ENCODE assay signal across 26 mouse cellular contexts in genomic region chr6:135758735-135759134, GRCm38 (mm10).
"Had no signal": no experiment of that assay in that cellular context is flagged by ENCODE, and none has a peak within 500 bp of the region (broad histone marks: within the 10 kb centered on the region; RNA-seq: fewer than 3 reads in every experiment).

No protein-coding gene starts in this region.

- H3K27ac ChIP-seq: gastrocnemius, adult 2 months; heart, embryonic 10.5 days; hindbrain, embryonic 14.5 days; intestine, embryonic 15.5 days; kidney, postnatal 0 days; limb, embryonic 10.5 days; limb, embryonic 12.5 days; liver, embryonic 13.5 days; liver, embryonic 15.5 days had no signal

- DNase-seq: gastrocnemius, adult 2 months; gastrocnemius, postnatal 10 days; gastrocnemius, postnatal 25 days; heart, adult 18-20 months; heart, postnatal 10 days; heart, postnatal 4 days; kidney, adult 18-20 months; kidney, adult 8-10 months; kidney, postnatal 14 days; kidney, postnatal 36 days; layer of hippocampus, adult 9-11 months; layer of hippocampus, postnatal 36 days; liver; liver, embryonic 13.5 days had no signal

- H3K27me3 ChIP-seq: heart, embryonic 12.5 days; intestine, embryonic 15.5 days; limb, embryonic 12.5 days; liver, embryonic 13.5 days; liver, embryonic 15.5 days had no signal

- H3K4me3 ChIP-seq: gastrocnemius, adult 2 months; heart, embryonic 10.5 days; heart, embryonic 12.5 days; hindbrain, embryonic 10.5 days; intestine, embryonic 15.5 days; limb, embryonic 10.5 days; limb, embryonic 12.5 days; liver, embryonic 13.5 days; liver, embryonic 15.5 days had no signal

- H3K4me1 ChIP-seq: heart, embryonic 10.5 days; heart, embryonic 12.5 days; intestine, embryonic 15.5 days; limb, embryonic 10.5 days; limb, embryonic 12.5 days; liver, embryonic 13.5 days; liver, embryonic 15.5 days had no signal

- H3K9ac ChIP-seq: heart, embryonic 12.5 days; hindbrain, embryonic 14.5 days; intestine, embryonic 15.5 days; limb, embryonic 12.5 days; liver, embryonic 13.5 days; liver, embryonic 15.5 days had no signal

- H3K4me2 ChIP-seq: heart, embryonic 12.5 days; hindbrain, embryonic 14.5 days; intestine, embryonic 15.5 days; limb, embryonic 12.5 days; liver, embryonic 11.5 days; liver, embryonic 13.5 days; liver, embryonic 15.5 days had no signal

- H3K36me3 ChIP-seq: heart, embryonic 10.5 days; heart, embryonic 12.5 days; hindbrain, embryonic 10.5 days; intestine, embryonic 15.5 days; limb, embryonic 10.5 days; limb, embryonic 12.5 days; liver, embryonic 13.5 days; liver, embryonic 15.5 days had no signal

- H3K9me3 ChIP-seq: heart, embryonic 10.5 days; heart, embryonic 12.5 days; hindbrain, embryonic 10.5 days; intestine, embryonic 15.5 days; limb, embryonic 10.5 days; limb, embryonic 12.5 days; liver, embryonic 13.5 days; liver, embryonic 15.5 days had no signal

- ATAC-seq: inflammation-experienced regulatory T-cells, adult 6 months; intestine, embryonic 15.5 days; intestine, postnatal 0 days had no signal
